Mouse (Mus musculus) Muller cell, postnatal 12 days (primary cell): ENCODE data around the gene Car9.
A peak's percentile ranks its signal among the peaks of the same experiment; 100 is the strongest.
"Not testable (repeated sequence)": the region's sequence is repeated elsewhere in the genome, so short reads cannot be mapped to it uniquely, and the experiment has no call there.

Experiments
- DNase-seq: peaks from one replicate; pipeline ENCODE4 v3.0.0-alpha.2; 2015; ENCODE audit errors: inconsistent ontology term

The Car9 gene

DNA sequence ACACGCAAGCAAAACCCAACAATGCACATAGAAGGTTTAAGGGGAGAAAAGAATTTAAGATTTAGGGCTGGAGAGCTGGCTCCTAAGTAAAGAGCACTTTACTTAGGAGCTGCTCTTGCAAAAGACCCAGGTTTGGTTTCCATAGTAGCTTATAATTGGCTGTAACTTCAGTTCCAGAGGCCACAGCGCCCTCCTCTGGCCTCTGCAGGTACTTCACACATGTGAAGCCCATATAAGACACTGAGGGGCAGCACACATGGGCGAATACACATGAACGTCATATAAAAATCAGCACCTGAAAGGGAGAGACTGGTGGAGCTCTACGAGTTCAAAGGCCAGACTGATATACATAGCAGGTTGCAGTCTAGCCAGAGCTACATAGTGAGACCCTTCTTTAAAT, 21.1 kb downstream of the Car9 start:
- no peak for DNase-seq

DNA sequence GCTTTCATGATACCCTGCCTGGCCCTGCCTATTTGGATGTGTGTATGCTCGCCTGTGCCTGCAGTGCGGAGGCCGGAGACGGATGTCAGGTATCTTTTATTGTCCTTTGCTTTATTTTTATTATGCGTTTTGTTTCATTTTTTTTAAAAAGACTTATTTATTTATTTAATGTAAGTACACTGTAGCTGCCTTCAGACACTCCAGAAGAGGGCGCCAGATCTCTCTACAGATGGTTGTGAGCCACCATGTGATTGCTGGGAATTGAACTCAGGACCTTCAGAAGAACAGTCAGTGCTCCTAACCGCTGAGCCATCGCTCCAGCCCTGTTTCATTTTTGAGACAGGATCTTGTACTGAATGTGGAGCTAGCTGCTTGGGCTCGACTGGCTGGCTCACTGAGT, 21.7 kb downstream of the Car9 start:
- no peak for DNase-seq

DNA sequence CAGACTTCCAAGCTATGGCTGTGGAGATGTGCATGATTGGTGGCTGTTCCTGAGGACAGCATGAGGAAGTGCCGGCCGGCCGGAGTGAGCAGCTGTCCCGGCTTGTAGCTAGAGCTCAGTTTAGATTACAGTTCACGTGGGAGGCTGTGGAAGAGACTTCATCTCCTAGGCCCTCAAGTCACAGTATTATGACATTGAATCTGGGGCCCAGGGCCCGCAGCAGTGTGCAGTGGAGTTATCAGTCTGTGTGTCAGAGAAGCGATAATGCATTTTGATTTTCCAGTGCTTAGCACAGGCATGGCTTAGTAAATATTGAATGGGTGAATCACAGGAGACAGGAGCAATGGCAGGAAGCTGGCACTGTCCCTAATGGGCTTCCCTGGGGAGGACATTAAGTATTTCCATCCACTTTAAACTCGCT, 23.3 kb downstream of the Car9 start:
- DNase-seq = peak; percentile 51

DNA sequence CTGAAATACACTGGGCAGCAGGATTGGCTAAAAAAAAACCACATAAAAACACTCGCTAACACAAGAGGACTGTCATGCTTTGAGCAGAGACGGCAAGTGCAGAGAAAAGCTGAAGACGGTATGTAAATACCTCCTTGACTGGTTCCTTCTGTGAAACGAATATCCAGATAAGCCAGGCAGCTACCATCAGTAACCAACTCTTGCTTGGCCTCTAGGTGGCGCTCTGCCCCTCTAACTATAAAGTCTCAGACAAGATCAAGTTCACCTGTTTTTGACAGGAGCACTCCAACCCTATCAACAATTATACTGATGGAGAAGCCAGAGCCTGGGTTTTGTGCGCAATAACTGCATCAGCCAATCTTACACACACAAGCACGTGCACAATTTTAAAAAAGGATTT, 23.8 kb downstream of the Car9 start:
- DNase-seq = peak; percentile 49

- DNase-seq = no peak
Observed at GRCm38 (mm10) chr4:43533270-43533669, 26.5 kb downstream of the Car9 start.

- DNase-seq = no peak
Observed at GRCm38 (mm10) chr4:43535628-43536027, 28.9 kb downstream of the Car9 start.

DNA sequence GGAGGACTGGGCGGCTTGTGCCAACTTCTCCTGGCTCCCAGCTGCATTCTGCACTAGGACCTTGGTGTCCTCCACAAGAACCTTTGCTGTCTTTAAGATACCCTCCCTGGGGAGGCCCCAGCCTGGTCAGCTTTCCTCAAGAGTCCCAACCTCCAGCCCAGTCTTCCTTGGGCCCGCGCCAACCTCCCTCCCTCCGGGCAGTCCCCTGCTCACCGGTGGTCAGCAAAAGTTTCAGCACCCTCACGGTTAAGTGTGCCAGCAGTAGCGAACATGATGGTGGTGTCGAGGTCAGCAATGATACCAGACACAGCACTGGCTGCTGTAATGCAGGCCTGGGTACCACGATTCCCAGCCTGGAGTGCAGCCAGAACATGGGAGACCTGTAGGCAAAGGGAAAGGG, 29.3 kb downstream of the Car9 start:
- DNase-seq = no peak

DNA sequence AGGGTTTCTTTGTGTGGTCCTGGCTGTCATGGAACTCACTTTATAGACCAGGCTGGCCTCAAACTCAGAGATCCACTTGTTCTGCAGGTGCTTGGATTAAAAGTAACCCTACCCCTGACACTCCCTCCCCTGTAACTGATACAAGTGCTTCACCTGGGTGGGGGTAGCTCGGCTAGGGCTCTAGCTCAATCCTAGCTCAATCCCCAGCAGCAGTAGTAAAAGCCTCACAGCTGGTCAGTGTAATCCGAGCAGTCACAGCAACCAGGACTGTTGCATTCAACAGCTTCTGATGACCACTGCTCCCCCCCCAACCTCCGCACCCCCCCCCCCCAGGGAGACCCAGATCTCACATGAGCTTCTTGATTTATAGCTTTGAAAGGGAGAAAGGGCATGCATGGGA, 35.3 kb downstream of the Car9 start:
- DNase-seq = no peak

- no peak for DNase-seq
Observed at GRCm38 (mm10) chr4:43546375-43547047, 39.7 kb downstream of the Car9 start.

DNA sequence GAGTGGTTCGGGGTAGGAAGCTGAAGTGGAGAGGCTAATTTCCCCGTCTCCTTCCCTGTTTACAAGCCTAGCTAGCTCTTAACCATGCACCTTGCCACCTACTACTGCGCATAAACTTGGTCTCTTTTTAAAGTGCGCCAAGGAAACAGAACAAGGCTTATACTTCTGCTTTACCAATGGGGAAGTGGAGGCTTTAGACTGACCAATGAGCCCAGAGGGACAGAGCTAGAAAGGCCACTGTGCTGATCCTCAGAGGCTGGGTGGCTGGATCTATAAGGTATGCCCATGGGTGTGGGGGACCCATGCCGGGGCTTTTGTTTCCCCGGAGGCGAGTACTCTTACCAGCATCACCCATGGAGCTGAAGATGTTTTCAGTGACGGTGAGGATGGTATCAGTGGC, 40.4 kb downstream of the Car9 start:
- no peak for DNase-seq

- no peak for DNase-seq
Observed at GRCm38 (mm10) chr4:43549055-43549454, 42.3 kb downstream of the Car9 start.

DNA sequence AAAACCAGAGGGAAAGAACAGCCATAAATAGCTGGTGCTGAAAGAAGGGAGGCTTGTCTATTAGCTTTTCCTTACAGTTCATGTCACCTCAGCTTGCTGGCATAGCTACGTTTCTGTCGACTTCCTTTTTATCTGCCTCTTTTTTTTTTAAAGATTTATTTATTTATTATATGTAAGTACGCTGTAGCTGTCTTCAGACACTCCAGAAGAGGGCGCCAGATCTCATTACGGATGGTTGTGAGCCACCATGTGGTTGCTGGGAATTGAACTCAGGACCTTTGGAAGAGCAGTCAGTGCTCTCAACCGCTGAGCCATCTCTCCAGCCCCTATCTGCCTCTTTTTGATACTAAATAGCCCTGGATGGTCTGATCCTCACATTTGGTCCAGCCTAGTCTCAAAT, 45.1 kb downstream of the Car9 start:
- DNase-seq = not testable (repeated sequence)

DNA sequence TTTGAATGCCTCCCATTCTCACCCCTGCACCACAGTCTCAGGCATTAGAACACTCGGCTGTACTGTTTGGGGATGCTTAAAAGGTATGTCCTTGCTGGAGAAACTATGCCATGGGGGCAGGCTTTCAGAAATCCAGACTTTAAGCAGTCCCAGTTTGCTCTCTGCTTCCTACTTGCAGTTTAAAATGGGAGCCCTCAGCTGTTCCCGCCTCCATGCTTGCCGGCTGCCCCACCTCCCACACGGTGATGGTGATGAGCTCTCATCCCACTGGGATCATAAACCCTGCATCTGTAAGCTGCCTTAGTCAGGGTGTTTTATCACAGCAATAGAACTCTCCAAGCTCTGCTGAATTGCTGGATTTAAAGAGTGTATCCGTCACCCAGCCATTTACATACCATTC, 45.7 kb downstream of the Car9 start:
- no peak for DNase-seq

GRCm38 (mm10) chr4:43553891-43554290, 47.1 kb downstream of the Car9 start:
- no peak for DNase-seq

DNA sequence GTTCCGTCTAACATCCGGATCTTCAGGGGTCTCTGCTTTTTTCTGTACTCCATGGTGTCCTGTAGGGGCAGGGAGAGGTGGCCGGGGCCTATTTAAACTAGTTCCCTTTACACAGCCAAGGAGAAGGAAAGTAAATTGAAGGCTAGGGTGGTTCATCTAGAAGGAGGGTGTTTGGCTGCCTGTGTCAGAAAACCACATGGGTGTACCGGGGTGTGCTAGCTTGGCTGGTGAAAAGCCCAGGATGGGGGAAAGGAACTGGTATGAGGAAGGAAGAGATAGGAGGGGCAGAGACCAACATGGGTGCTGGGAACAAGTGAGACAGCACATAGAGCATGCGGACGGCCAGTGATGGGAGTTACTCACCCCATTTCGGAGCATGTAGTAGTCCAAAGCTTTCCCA, 49.2 kb downstream of the Car9 start:
- DNase-seq = no peak

DNA sequence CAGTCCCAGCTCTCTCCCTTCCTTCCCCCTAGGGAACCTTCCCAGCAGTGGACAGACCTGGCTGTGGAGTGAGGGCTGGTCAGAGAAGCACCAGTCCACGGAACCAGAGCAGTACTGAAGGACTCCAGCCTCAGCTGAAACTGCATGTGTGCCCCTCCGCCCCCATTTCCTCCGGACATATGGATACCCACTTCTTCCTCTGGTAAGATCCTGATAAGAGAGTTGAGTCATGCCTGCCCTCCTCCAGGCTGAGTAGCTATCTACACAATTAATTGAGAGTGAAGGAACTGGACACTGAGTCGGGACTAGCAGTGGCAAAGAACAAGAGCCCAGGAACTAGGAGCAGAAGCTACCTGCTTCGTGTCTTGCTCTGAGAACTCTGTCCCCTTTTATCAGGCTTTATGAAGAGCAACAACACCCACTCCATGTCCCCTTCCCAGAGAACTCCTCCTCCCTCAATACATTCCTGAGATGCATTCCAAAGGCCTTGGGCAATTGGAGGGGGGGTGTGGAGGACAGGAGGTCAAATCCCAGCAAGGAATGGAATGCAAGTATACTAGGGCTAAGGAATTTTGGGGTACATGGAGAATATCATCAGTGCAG, 51.4 kb downstream of the Car9 start:
- DNase-seq = peak; percentile 97

DNA sequence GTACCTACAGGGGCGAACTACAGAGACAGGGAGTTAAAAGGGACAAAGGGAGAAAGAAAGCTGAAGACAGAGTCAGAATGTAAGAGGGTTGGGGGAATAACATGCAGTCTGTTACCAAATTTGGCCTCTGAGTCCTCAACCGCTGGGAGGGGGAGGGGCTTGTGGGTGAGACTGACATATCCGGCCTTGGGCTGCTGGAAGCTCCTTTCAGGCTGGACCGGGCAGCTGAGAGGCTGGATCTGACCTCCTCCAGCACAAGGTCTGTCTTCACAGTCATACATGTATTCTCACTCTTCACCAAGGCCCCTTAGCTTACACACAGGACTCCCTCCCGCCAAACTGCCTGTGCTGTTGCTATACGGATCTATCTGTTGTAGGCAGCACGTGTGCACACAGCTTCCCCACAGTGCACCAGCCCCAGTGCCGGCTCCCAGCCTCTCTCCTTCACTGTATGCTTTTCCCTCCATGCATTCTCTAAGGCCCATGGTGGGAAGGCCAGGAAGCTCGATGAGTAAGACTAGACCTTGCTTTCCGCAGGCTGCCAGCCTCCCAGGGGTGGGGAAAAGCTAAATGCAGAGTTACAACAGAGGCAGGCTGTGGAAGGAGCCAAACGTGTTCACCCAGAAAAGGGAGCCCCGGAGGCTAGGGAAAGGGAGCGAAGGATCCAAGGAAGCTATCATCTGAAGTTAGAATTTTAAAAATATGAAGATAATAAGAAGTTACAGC, 52.0 kb downstream of the Car9 start:
- DNase-seq = peak; percentile 94

GRCm38 (mm10) chr4:43559519-43560242, 52.9 kb downstream of the Car9 start:
- DNase-seq = no peak

- peak; percentile 74 for DNase-seq
Observed at GRCm38 (mm10) chr4:43560243-43560611, 53.5 kb downstream of the Car9 start.

DNA sequence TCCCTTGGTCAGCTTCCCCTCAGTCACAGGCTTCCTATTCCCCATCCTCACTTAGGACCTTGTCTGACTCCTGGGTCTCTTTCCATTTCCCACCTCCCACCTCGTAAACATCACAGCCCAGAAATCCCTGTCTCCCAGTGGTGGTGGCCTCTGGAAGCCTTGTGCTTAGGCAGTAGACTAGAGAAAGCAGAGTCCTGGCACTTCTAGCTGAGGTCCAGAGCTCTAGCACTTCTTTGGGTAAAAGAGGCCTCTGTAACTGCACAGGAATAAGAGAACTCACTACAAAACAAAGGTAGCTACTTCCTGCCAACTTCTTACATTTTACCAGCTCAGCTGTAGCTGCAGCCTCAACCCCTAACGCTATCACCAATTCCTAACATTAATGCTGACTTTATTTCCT, 54.2 kb downstream of the Car9 start:
- DNase-seq = no peak

GRCm38 (mm10) chr4:43561436-43561996, 54.8 kb downstream of the Car9 start:
- DNase-seq = no peak
